Mouse (Mus musculus): ENCODE data around the gene Hnmt.
"Not testable (repeated sequence)": the region's sequence is repeated elsewhere in the genome, so short reads cannot be mapped to it uniquely, and the experiment has no call there.

The Hnmt gene

DNA sequence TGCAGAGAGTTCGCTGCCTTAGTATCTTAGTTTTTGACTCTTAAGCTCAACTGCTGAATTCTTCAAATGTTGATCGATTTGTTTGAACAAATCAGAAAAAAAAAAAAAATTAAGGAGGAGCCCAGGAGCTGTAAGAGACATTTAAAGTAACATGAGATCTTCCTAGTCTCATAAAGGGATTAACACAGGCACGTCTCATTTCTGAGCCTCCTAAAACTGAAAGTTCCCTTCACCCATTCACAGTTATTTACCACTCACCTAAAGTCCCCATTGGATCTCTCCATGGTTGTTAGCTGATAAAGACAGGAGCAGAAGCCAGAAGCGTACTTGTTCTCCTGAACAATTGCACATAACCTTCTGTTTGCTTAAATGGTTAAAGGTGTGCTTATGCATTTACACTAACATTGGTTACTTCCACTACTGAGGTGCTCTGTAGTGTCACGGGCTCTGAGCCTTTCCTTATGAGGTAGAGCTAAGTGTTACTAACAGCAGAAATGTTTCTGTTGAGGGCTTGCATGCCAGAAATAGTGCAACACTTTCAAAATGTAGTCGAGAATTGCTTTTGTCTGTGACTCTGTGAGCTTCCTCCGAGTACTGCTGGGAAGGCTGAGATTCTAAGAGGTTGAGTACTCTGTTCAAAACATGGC, at the start of gene Hnmt:
Gene Hnmt (minus strand): TSS at position 51 of the 647 bp plus-strand sequence.
- no peak for DNase-seq (ENCODE audit: low spot score)

DNA sequence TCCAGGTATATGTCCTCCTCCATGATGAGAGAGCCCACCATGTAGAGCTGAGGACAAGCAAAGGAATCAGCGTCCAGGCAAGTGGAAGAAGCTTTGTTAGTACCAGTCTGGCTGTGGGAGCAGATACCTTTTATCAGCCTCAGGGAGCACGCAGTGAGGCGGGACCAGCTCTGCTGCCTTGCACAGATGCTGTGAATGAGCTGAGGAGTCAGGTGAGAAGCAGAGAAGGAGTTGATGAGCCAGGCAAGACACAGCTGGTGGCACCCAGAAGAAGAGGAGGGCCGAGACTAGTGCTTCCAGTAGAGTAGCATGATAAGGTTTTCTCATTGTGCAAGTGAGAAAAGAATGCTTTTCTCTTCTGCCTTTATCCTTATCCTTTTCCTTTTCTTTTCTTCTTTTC, 47.3 kb upstream of the Hnmt start, which contains the start of gene Tbpl2:
Gene Tbpl2 (minus strand): TSS at position 101 of the 400 bp plus-strand sequence.
- no peak for DNase-seq (ENCODE audit: low spot score)

DNA sequence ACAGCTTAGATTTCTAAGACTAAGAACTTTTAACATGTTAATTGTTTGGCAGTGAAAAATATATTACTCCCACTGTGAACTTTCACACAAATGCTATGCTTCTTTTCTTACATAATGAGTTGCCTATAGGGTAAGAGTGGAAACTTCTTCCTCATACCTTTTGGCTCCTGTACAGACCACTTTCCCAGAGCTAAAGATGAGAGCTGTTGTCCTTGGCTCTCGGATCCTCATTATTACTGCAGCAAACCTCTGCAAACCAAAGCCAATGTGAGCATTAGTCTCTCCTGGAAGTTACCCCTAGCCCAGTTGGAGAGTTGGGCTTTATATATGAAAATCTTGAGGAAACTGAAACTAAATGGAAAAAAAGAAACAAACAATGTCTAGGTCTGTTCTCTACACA, 41.7 kb upstream of the Hnmt start:
- DNase-seq (ENCODE audit: low spot score): no peak

DNA sequence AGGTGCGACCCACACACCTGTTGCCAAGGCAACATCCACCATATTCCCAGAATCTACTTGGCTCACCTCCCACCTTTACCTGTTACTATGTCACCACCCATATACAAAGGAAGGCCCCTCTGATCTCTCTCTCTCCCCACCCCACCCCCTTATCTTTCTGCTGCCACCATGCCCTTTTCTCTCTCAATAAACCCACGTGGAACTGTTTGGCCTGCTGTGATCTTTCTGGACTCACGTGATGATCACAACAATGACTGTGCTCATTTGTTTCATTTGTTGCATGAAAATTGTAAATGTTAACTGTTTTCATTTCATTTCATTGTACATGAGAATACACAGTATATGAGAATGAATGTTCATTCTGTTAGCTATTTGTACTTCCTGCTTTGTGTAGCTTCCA, 1.3 kb upstream of the Hnmt start:
- DNase-seq (ENCODE audit: low spot score): no peak

DNA sequence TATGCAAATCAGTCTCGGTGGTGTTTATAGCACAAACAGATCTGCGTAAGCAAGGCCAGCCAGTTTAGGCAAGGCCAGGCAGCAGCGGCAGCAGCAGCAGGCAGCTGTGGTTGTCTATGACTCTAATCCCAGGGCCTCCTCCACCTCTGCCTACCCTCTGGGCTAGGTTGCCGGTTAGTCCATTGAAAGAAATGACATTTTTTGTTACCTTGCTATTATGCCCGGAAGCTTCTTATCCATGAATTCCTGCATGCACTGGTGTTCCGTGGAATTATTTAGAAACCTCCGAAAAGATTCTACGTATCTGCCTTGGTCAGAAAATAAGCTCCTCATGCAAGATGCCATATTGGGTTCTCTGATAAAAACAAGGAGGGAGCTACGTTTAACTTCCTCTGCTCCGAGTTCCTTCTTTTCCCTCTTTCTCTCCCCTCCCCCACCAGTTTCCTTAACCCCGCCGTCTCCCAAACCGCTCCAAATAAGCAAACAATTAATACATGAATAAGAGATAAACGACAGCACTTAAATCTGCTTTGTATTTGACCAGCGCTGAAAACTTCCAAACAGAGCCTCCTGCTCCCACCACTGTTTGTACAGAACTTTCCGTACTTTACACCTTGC, 605 bp downstream of the Hnmt start:
- DNase-seq (ENCODE audit: low spot score): peak; percentile 75

DNA sequence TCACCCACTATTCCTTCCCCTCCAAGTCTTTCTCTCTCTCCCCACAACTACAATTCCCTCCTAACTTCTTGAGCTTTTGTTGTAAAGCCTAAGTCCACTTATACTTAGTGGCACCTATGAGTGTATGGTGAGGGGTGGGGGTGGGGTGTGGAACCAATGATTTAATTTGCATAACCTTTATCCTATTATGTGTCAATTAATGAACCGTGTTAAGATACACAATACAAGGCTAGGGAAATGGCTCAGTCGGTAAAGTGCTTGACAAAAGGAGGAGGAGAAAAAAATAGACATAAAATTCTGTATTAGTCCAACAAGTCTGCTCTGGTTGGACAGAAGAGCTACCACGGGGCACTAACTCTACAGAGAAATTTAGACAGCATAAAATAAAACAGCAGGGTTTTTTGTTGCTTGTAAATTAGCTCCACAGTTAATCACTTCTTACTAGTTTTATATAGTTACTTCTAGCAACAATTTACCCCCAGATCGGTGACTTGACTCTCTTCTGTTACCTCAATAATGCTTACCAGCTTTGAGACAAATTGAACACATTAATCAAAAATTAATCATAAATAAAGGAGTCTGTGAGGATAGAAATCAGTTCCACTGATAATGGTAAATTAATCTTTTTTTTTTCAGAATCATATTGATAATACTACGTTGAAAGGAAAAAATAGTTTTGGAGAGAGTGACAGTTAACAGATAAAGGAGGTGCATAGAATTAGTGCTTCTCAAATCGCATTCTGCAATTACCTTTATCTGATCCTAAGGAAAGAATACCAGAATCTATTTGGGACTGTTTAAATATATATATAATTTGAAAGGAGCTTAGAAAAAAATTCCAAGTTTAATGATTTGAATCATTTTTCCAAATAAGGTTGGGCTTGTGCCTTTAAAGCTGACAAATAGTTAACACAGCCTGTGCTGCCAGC, 1.4 kb downstream of the Hnmt start:
- DNase-seq (ENCODE audit: low spot score): no peak

DNA sequence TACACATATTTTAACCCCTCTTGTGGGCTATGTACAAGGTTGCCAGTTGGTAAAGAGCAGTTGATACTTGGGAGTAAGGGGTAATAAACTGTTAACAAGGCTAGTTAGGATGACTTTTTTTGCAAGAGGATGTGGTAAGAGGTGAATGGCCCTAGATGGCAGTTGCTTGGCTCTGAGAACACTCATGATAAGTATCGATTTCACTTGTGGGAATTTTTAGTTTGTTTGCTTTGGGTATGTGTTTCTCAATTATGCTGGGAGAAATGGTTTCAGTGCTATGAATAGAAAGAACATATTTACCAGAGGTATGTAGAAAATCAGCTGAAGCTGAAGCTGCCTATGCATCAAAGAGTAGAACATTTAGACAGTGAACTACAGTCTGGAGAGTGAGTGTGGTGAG, 6.3 kb downstream of the Hnmt start:
- no peak for DNase-seq (ENCODE audit: low spot score)

DNA sequence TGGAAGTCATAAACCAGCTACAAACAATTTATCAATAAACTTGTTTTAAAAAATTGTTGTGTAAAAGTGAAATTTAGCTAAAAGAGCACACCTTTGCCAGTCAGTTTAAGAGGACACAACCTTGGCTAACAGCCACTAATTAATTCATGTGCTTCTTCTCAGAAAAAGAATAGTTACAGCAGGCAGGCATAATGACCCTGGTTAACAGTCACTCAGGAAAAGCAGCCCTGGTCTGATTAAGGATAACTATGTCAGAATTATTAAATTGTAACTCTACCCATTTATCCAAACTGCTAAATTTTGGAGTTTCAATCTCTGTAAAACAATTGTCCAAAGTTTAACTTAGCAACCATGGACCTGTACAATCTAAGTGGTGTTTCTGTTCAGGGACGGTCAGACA, 8.7 kb downstream of the Hnmt start:
- DNase-seq (ENCODE audit: low spot score): no peak

DNA sequence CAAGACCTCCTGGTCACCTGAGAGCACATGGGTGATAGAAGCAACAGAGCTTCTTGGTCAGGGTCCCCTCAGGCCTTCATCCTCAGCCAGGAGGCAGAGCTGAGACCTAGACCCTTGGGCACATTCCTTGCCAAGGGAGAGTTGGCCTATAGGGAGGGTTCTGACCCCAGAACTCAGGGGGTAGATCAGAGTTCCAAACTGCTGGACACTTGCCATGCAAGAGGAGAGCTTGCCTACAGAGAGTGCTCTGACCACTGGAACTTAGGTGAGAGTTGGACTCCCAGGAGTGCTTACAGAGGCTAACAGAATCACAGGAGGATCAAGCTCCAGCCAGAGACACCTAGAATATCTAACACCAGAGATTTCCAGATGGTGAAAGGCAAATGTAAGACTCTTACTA, 29.8 kb downstream of the Hnmt start:
- DNase-seq (ENCODE audit: low spot score): not testable (repeated sequence)

DNA sequence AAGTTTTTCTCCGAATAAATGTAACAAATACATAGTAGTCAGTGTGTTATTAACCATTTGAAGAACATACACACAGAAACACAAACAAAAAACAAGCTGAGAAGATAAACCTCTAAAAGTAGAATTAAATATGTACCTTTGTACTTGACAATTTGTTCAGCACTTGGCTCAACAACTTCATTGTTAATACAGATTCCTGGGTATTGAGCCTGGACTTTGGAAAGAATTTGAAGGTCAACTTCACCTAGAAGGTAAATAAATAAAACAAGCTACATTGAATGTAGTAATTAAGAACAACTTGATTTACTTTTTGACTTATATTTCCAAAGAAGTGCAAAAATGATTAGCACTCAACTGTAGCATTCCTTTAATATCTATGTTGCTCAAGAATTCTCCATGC, 30.2 kb downstream of the Hnmt start:
- DNase-seq (ENCODE audit: low spot score): no peak

DNA sequence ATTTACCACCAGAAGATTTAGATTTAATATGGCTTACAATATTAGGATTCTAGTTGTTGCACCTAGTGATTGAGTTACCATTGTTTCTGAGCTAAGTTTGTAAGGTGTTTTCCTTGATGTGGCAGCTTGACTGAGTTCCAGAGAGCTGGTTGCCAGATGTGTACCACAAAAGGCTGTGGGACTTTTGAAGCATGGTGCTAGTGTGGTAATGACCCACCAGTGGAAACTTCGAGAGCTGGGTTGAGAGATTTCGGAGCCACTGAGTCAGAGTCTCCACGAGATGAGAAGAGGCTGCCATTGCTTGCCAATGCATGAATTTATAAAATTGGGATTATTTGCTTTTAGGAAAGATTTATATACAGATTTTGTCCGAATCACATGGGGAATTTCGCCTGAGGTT, 34.2 kb downstream of the Hnmt start:
- DNase-seq (ENCODE audit: low spot score): no peak

DNA sequence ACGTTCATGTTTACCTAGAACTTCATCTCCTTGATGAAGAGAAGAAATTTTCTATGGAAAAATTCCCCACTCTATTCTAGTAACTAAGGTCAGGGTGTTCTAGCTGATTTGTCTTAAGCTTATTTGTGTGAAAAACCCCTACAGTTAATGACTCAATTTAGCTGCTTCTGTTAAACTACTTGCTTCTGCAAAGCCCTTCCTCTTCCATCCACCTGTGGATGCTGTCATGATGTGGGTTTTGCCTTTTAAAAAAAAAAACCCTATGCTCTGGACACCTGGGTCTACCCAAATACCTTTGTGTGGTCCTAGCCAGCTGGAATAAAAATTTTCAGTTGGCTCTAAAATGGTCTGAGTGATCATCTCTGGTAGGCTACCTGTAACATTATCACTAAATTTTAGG, 49.9 kb downstream of the Hnmt start:
- DNase-seq (ENCODE audit: low spot score): no peak

DNA sequence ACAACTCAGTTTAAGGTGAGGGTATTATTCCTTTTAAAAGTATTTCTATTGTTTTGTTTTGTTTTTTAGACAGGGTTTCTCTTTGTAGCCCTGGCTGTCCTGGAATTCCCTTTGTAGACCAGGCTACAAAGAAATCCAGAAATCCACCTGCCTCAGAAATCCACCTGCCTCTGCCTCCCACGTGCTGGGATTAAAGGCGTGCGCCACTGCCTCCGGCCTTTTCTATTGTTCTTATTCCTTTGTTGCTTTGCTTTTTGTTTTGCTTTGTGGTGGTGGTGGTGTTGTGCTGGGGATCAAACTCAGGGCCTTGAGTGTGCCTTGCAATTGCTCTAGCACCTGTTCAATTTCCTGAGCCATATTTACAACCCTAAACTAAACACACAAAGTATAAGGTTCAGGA, 50.4 kb downstream of the Hnmt start:
- DNase-seq (ENCODE audit: low spot score): no peak

DNA sequence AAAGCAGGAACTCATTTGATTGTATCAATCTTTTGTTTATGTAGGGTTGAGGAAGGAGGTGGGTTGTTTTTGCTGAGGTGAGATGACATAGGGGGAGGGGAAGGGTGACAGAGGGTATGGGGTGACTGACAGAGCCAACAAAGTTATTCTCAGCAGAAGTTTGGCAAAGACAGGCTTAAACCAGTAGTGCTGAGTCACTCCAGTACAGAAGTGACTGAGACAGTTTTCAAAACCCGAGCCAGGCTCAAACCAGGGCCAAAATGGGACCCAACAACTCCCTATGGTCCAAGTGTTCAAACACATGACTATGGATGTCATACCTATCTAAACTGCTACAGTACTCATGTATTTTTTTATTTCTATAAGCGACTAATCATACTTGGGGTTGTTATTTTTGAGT, 52.4 kb downstream of the Hnmt start:
- no peak for DNase-seq (ENCODE audit: low spot score)

DNA sequence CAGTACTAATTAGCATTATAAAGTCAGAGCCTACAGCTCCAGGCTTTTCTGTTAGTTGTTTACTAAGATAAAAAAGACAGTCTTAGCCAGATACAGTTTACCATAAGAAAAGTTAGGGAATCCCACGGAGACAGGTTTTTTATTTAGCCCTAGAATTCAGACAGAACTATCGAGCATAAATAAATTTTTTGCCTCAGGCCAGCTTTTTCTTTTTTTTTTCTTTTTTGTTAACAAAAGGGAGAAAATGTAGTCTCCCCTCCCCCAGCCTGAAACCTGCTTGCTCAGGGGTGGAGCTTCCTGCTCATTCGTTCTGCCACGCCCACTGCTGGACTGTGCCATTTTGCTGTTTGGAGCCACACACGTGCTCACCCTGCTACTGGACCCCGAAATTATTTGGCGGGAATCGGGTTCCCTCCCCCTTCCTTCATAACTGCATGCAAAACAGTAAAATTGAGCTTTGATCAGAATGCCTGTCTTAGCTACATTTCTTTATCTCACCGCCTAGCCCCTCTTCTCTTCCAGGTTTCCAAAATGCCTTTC, 59.1 kb downstream of the Hnmt start:
- DNase-seq (ENCODE audit: low spot score): not testable (repeated sequence)

DNA sequence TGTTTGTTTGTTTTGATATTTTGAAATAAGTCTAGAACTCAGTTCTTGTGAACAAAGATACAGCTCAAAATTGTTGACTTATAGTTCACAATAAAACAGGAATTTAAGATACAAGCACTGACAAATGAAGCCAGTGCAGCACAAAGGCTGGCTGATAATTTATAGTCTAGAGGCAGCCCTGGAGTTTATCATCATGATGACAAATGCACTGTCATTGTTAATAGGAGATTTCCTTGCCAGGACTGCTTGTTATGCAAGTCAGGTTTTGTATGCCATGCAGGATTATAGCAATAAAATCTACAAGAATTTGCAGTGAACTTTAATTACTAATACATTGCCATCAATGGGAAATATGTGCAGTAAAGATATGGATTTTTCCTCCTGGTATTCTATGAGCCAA, 61.9 kb downstream of the Hnmt start:
- DNase-seq (ENCODE audit: low spot score): no peak

DNA sequence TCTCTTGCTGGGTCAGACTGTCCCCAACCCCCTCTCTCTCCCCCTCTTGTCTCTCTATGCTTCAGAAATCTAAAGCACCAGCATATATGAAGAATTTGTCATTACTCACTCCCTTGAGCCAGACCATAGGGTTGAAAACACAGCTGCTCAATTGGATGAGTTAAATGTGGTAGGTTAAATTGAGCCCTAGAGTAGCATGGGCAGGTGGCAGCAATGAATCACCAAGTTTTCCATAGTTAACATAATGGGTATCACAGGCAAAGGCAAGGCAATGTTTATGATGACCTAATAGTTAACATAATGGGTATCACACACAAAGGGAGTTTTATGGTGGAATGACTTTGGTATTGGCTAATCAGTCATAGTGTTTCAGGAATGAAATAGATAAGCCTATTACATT, 65.9 kb downstream of the Hnmt start:
- DNase-seq (ENCODE audit: low spot score): no peak

DNA sequence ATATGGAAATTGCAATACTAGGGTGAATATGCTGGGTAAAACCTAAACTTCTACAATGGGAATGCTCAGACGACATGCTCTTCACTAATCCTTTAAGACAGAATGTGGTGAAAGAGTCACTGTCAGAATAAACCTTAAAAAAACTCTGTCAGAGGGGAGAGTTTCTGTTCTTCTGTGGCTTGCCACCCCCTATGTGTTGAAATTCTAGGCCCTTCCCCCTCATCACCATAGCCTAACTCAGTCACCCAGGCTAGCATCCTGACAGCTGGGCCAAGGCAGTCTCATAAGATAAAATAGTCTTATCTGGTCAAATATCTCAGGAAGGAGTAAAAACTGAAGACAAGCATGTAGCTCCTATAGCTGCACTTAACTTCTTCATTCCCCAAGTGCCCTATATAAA, 66.3 kb downstream of the Hnmt start:
- no peak for DNase-seq (ENCODE audit: low spot score)

DNA sequence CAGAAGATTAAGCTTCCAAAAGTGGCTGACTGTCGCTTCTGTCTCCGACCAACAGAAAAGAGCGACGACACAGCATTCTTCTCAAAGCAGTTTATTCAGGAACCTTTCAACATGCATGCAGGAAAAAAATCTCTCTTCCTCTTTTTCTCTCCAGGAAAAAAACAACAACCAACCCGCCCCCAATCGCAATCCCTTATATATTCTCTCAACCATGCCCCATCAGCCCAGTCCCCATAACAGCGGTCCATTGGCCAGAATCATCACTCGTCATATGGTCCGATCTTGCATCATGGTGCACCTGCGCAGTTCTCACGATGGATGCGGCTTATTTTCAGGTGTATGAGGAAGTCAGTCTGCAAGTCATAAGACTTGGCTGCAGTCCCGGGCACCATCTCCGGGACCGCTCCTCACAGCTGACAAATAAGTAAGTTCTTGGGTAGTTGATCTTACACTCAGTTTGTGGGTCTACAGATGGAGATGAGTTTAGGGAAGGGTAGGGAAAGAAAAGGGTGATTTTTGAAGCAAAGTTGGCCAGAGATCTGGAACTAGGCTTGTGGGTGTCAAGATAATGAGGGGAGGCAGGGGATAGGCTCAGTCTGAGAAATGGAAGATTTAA, 88.4 kb downstream of the Hnmt start:
- DNase-seq (ENCODE audit: low spot score): not testable (repeated sequence)
